Mouse (Mus musculus) heart, postnatal 0 days (tissue): ENCODE measurements around the gene Cd2. TPM values are rescaled to one million over a fixed set of nuclear protein-coding genes. Genes with fewer than 3 reads are reported as not detected.

Experiments
- ATAC-seq: fragments of 200-750 bp; cut with Nextera tagmentation; 2 replicates; pipeline ENCODE4 v1.8.0; 2017; ENCODE audit warnings: low read depth, moderate number of reproducible peaks, moderate library complexity; ENCODE audit not compliant: insufficient read depth
- DNase-seq: peaks from one replicate; pipeline ENCODE4 v3.0.0-alpha.2; 2016; ENCODE audit warnings: low spot score
- H3K27ac ChIP-seq: fragments of 300-500 bp; sonication (generic); 2 replicates; pipeline ENCODE4 v1.5.1; 2014; ENCODE audit warnings: low read depth, mild to moderate bottlenecking
- H3K27me3 ChIP-seq: fragments of 300-500 bp; sonication (generic); 2 replicates; pipeline ENCODE4 v1.6.1; 2014; ENCODE audit warnings: low read length, mixed read lengths; ENCODE audit not compliant: control insufficient read depth, insufficient read depth
- H3K36me3 ChIP-seq: fragments of 300-500 bp; sonication (generic); replicated peaks from 2 replicates; pipeline ENCODE4 v1.6.1; 2014; ENCODE audit warnings: low read length, mixed read lengths; ENCODE audit not compliant: control insufficient read depth, insufficient read depth
- H3K4me1 ChIP-seq: fragments of 300-500 bp; sonication (generic); 2 replicates; pipeline ENCODE4 v1.6.1; 2014; ENCODE audit warnings: antibody characterized with exemption; ENCODE audit not compliant: control insufficient read depth, insufficient read depth
- H3K4me2 ChIP-seq: fragments of 300-500 bp; sonication (generic); 2 replicates; pipeline ENCODE4 v1.6.1; 2014; ENCODE audit warnings: low read depth, mild to moderate bottlenecking, low read length, moderate library complexity
- H3K4me3 ChIP-seq: fragments of 300-500 bp; sonication (generic); 2 replicates; pipeline ENCODE4 v1.5.1; 2014; ENCODE audit warnings: low read depth, low read length
- H3K9ac ChIP-seq: fragments of 300-500 bp; sonication (generic); replicated peaks from 2 replicates; pipeline ENCODE4 v1.6.1; 2014; ENCODE audit warnings: low read depth, low read length, mixed read lengths
- H3K9me3 ChIP-seq: fragments of 300-500 bp; sonication (generic); replicated peaks from 2 replicates; pipeline ENCODE4 v1.6.1; 2016; ENCODE audit warnings: low read length; ENCODE audit not compliant: control insufficient read depth
- CTCF ChIP-seq: IDR thresholded peaks from 2 replicates; pipeline ENCODE4 v1.5.1; 2016; ENCODE audit warnings: antibody characterized with exemption, control low read depth, low read depth
- EP300 ChIP-seq: IDR thresholded peaks from 2 replicates; pipeline ENCODE4 v1.6.1; 2016; ENCODE audit warnings: antibody characterized with exemption, low read depth
- WGBS: fragments of 180-500 bp; shearing (Covaris S2); extraction: QIAGEN DNeasy Blood & Tissue Kit; methylation state at CpG from one replicate; pipeline ENCODE4 v1.1.7; 2014; 5-methylcytosine and 5-hydroxymethylcytosine counted together
- polyA plus RNA-seq: library from polyadenylated mRNA; unstranded; fragments of >200 nt; fragmentation: Nextera tagmentation; extraction: Ambion mirVana; gene quantifications from 2 replicates; pipeline ENCODE4 v1.2.1, GENCODE M21; 2015
- total RNA-seq: library from RNA; depleted of rRNA; stranded (reverse); fragments of >200 nt; gene quantifications from 2 replicates; pipeline ENCODE4 v1.2.3, GENCODE M21; 2014; ENCODE audit warnings: low replicate concordance

Gene Cd2
- total and polyA plus RNA-seq, 2 experiments from 2014 or later = not detected

- H3K4me3 ChIP-seq = no peak overlapping the region
- peaks cover 2% of the 10 kb centered on the region; the same call in 1 of the 2 replicates for H3K9me3 ChIP-seq
- H3K9ac ChIP-seq = no peak overlapping the region
- WGBS = 62% methylated on average over 8 of the region's 8 CpGs
- no peak for DNase-seq
- TF ChIP-seq CTCF = no peak
- no peak for TF ChIP-seq EP300
- H3K27ac ChIP-seq = no peak overlapping the region
- no peaks in the 10 kb centered on the region for H3K4me1 ChIP-seq
- no peaks in the 10 kb centered on the region for H3K27me3 ChIP-seq
- no peaks in the 10 kb centered on the region for H3K36me3 ChIP-seq
- no peak for ATAC-seq
- no peak overlapping the region for H3K4me2 ChIP-seq
These were observed 35.6 kb downstream of the Cd2 start for GRCm38 (mm10) chr3:101252141-101252540.

- ATAC-seq (no peak), DNase-seq (no peak)
- Histone ChIP-seq H3K9ac (no peak overlapping the region), H3K4me1 (no peaks in the 10 kb centered on the region), H3K36me3 (no peaks in the 10 kb centered on the region), H3K4me3 (no peak overlapping the region), H3K27me3 (no peaks in the 10 kb centered on the region), H3K4me2 (no peak overlapping the region), H3K9me3 (no peaks in the 10 kb centered on the region), H3K27ac (no peak overlapping the region)
- 84% methylated on average over 6 of the region's 6 CpGs for WGBS
- TF ChIP-seq CTCF = no peak
These were observed 37.9 kb downstream of the Cd2 start for GRCm38 (mm10) chr3:101249846-101250245.

- Histone ChIP-seq H3K27me3 (no peaks in the 10 kb centered on the region), H3K27ac (no peak overlapping the region), H3K4me3 (no peak overlapping the region), H3K9me3 (no peaks in the 10 kb centered on the region), H3K4me1 (no peaks in the 10 kb centered on the region), H3K4me2 (no peak overlapping the region), H3K9ac (no peak overlapping the region), H3K36me3 (no peaks in the 10 kb centered on the region)
- WGBS = 59% methylated on average over 3 of the region's 3 CpGs
- no peak for TF ChIP-seq CTCF
- TF ChIP-seq EP300 = no peak
- ATAC-seq = no peak
- no peak for DNase-seq
These were observed 42.5 kb downstream of the Cd2 start for GRCm38 (mm10) chr3:101245212-101245611.

- Histone ChIP-seq H3K9me3 (no peaks in the 10 kb centered on the region), H3K36me3 (no peaks in the 10 kb centered on the region), H3K27ac (no peak overlapping the region), H3K4me3 (no peak overlapping the region), H3K9ac (no peak overlapping the region), H3K4me2 (no peak overlapping the region), H3K27me3 (no peaks in the 10 kb centered on the region), H3K4me1 (no peaks in the 10 kb centered on the region)
- ATAC-seq (no peak), DNase-seq (no peak)
- WGBS = 89% methylated on average over 2 of the region's 2 CpGs
- TF ChIP-seq CTCF = no peak
- TF ChIP-seq EP300 = no peak
These were observed 44.7 kb downstream of the Cd2 start for GRCm38 (mm10) chr3:101243002-101243401.

- H3K36me3 ChIP-seq = no peaks in the 10 kb centered on the region
- H3K4me2 ChIP-seq = no peak overlapping the region
- TF ChIP-seq CTCF (no peak), EP300 (no peak)
- H3K27ac ChIP-seq = no peak overlapping the region
- ATAC-seq = no peak
- H3K9me3 ChIP-seq = no peaks in the 10 kb centered on the region
- H3K27me3 ChIP-seq = no peaks in the 10 kb centered on the region
- no peak overlapping the region for H3K9ac ChIP-seq
- WGBS = 58% methylated on average over 3 of the region's 3 CpGs
- H3K4me1 ChIP-seq = no peaks in the 10 kb centered on the region
- H3K4me3 ChIP-seq = no peak overlapping the region
- DNase-seq = no peak
These were observed 45.9 kb downstream of the Cd2 start for GRCm38 (mm10) chr3:101241866-101242265.

GRCm38 (mm10) chr3:101240859-101241258, 46.9 kb downstream of the Cd2 start:
- Histone ChIP-seq H3K9me3 (no peaks in the 10 kb centered on the region), H3K4me2 (no peak overlapping the region), H3K27me3 (no peaks in the 10 kb centered on the region), H3K9ac (no peak overlapping the region), H3K4me1 (no peaks in the 10 kb centered on the region), H3K4me3 (no peak overlapping the region), H3K27ac (no peak overlapping the region), H3K36me3 (no peaks in the 10 kb centered on the region)
- ATAC-seq (no peak), DNase-seq (no peak)
- 85% methylated on average over 9 of the region's 9 CpGs for WGBS
- TF ChIP-seq CTCF = no peak
- TF ChIP-seq EP300 = no peak
